Mouse (Mus musculus) naive thymus-derived CD4-positive, alpha-beta T cell, adult 2 months (primary cell): Measurements from ENCODE around the gene Tango2.
A peak's percentile ranks its signal among the peaks of the same experiment; 100 is the strongest.
"Not testable (repeated sequence)": the region's sequence is repeated elsewhere in the genome, so short reads cannot be mapped to it uniquely, and the experiment has no call there.

Experiments
- DNase-seq: peaks from one replicate; pipeline ENCODE4 v3.0.0-alpha.2; 2011; ENCODE audit warnings: low read depth

Gene Tango2

DNA sequence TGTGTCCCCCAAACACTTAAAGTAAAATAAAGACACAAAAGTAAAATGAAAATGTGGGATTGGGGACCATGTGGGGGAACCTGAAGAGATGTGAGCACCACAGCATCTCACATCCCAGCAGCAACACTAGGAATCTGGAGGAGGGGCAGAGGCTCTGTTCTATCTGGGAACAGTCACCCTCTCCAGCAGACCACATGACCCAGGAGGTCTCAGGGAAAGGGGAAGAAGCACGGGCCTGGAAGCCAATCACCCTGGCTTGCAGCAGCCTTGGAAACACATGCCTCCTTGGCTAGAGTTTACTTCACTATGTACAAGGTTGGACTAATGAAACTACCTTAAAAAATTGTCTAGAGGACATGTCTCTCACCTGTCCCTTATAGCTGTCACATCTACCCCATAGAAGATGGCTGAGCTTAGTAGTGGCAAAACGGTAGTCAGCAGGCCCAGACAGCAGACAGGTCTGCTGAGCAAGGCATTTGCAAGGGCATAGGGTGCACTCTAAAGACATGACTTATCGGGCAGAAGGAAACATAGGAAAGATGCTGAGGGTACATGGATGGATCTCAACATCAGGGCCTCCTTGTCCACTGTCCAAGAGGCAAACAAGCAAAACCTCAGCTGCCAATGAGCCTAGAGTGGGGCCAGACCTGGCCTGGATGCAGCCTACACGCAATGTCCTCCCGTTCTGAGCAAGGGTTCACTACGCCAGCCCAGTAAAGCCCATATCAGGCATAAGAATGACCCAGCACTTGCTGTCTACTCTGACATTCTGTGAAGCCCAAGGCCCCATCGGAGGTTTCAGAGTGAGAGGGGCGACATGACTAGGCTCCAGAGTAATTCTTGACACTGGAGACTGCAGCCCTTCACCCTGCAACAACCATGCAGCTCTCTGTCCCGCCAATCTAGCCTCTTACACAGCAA is 5.0 kb downstream of the Tango2 start:
- no peak for DNase-seq

DNA sequence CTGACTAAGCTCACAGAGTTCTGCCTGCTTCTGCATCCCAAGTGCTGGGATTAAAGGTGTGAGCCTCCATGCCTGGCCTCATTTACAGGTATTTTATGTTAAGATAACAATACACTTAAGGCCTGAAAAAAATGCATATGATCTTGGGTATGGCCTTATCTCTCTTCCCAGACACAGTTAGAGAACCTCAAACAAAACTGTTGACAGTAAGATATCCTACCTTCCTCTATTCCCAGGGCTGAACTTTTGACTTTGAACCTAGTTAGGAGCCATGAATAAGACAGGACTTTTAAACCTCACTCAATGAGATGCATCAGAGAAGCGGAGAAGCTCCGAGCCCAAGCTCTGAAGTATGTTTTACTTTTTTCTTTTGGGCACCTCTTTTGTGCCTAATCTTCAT is 5.8 kb downstream of the Tango2 start:
- DNase-seq: no peak

DNA sequence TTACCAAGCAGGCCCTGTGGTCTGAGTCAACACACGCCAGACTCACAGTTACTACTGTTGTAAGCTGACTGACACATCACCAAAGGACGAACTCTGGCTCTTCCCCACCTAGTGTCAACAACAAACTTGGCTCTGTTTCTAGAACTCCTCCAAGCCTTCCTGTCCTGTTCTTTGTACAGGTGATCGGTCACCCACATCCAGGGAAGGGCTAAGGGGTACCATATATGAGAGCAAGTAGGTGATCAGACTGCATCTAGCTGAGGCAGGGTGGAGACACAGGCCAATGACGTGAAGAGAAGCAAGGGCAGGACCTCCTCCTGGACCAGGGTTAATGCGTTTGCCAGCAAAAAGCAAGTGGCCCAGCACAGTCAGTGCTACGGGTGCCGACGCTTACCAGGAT is 6.3 kb downstream of the Tango2 start:
- DNase-seq: no peak

DNA sequence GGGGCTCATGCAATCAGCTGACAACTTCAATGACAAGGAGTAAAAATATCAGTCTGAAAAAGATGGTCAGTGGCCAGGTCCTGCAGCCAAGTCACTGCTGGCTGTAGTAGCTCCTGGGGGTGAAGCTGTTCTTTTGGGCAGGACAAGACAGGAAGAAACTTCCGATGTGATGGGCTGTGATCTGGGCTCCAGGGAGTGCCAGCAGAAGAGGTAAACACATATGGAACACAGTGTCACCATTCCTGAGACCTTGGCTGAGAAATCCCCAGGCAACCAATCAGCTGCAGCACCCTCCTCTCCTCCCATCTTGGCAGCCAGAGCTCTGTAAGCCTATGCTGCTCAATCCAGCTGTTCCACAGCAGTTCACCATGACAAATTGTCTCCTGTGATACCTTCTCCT is 8.0 kb downstream of the Tango2 start:
- DNase-seq: no peak

DNA sequence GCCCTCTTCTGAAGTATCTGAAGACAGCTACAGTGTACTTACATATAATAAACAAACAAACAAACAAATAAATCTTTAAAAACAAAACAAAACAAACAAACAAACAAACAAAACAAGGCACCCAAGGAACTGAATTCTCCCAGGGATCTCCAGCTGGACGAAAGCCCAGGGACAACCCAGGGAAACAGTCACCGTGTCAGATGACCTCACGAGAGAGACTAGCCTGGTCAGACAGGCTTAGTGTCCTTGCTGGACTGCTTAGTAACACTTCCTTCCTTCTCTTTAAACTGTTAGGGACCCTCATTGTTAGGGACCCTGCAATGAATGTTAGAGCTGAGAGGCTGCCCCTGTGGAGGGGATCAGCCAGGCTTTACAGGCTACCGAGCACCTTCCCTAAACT is 10.6 kb downstream of the Tango2 start:
- no peak for DNase-seq

- DNase-seq: no peak
Measured at GRCm38 (mm10) chr16:18335981-18336380, 11.9 kb downstream of the Tango2 start.

DNA sequence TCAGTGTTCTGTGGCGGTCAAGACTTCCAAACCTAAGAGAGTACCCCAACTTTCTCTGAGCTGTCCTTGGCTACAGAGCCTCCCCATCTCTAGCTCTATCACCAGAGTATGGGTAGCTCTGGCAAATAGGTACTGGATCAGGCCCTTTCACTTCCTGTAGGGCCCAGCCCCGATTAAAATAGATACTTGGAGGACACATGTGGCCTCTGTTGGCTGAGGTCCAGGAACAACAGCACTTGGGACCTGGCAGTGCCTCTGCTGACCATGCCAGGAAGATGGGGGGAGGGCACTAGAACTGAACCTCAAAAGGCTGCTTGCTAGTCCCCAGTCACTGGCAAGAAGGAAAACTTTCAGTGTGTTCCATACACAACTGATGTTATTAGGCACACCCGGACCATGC is 13.9 kb downstream of the Tango2 start:
- DNase-seq: no peak

DNA sequence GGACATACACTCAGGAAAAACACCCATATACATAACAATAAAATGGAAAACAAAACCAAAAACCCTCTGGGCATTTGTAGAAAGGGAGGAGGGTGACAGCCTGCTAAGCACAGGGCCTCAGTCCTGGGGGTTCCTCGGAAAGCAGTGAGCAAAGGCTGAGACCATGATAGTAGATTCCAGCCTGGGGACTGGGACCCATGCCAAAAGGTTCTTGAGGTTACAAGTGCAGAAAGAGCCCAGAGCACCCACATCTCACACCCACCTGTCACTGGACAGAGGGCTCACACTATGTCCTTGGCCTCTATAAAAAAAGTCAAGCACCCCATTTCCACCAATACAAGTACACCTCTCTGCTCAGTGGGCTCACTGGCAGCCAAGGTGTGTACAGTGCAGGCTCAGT is 19.4 kb downstream of the Tango2 start:
- DNase-seq: no peak

- no peak for DNase-seq
Measured at GRCm38 (mm10) chr16:18327936-18328335, 20.0 kb downstream of the Tango2 start.

DNA sequence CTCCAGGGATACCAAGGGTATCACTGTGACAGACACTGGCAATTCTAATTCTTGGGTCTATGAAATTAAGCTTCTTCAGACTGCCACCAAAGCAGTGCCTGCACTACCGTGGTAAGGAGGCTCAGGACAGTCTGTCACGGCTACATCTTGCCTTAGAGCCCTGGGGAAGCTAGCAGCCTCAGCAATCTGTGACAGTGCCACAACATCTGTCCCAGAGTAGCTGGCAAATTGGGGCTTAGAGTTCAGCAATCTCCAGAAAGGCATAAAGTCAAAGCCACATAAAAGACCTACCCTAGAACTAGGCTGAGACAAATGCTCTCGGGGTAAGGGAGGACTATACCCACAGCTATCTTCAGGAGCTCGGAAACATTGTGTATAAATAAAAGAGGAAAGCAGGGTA is 22.2 kb downstream of the Tango2 start:
- no peak for DNase-seq

DNA sequence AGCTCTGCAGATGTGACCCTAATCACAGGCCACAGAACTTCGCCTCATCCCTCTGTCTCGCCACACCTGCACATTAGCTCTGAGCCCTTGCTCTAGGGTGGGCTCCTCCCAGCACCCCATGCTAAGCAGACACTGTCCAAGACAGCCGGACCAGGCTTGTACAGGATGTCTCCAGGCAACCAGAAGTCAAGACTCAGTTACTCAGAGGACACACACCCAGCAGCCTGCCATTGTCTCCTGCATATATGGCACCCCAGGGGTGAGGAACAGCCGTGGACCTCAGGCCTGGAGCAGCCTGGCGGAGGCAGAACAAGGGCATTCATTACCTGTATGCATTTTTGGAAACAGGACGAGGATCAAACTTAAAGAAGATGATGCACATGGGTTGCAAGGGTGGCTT is 23.9 kb downstream of the Tango2 start:
- DNase-seq: no peak

- no peak for DNase-seq
Measured at GRCm38 (mm10) chr16:18323460-18323859, 24.4 kb downstream of the Tango2 start.

DNA sequence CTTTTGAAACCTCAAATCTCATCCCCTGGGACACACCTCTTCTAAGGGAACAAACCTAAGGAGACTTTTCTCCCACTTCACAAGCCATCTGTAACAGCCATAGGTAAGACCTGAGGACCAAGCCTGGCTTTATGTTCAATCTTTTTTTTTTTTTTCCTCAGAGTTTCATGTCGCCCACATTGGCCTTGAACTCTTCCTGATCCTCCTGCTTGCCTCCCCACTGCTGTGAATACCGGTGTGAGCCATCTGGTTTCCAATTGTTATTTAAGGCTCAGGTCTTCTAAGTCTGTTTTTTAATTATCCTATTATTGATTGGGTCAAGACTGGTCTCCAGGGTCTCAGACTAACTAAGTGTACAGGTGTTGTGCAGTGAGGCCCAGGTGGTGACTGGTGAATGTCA is 26.5 kb downstream of the Tango2 start:
- no peak for DNase-seq

DNA sequence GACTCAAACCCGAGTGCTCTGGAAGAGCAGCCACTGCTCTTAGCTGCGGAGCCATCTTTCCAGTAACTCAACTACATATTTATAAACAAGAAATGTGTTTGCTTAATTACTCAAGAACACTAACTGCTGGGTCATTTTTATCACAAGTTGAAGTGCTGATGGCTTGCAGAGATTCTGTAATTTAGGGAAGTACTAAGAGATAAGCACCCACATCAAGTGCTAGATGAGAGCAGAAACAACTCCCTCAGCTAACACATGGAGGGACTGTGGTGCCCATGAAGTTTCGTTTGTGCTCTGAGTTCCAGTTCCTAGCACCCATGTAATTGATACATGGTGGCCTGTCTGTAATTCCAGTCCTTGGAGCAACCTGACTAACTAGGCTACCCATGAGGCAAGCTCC is 28.9 kb downstream of the Tango2 start:
- no peak for DNase-seq

DNA sequence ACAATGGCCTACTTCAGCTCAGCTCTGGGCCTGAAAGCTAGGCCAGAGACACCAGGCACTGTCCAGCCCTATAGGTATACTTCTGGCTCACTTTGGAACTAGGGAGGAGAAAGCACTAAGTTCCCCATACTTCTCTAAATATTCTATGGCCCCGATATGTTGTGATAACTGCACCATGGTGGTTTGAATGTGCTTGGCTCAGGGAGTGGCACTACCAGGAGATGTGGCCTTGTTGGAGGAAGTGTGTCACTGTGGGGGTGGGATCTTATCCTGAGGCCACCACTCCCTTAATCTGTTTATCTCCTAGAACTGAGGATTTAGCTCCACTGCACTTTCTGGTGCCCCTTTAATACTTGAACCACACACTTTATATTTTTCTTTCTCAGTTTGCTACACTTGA is 39.7 kb downstream of the Tango2 start:
- DNase-seq: no peak

DNA sequence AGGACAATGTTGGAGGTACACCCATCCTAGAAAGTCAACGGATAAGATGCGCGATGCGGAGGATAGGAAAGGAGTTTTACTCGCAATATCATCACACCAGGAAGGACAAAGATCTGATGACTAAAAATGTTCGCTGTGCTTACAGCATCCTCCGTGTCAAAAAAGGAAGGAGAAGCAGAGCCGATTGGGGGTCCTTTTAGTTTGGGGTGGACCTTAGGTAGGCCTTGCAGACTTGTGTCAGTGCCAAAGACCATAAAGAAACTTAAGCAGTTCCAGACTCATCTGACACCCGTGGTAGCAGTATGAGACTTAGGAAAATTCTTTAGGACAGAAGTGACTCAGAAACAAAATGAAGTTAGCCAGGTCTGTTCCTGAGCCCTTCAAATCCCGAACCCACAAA is 58.3 kb downstream of the Tango2 start:
- not testable (repeated sequence) for DNase-seq

DNA sequence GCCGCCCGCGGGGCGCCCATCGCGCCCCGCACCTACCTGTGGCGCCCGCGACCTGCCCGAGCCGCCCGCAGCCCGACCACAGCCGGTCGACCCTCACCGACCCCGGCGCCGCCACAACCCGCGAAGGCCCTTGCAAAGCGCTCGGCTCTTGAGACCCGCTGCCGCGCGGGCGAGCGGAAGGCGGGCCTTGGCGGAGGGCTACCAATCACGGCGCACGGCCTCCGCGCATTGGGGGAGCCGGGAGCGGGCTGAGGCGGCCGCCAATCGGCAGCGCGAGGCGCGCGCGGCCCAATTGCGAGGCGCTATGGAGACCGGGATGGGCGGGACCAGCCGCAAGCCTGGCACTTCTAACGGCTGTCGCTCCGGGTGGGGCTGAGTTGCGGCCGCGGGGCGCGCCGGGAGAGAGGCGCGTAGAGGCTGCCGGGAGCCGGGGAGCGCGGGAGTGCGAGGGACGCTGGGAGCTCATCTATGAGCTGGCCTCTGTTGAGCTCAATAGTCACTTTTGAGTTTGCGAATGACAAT is 58.8 kb downstream of the Tango2 start, which contains the start of gene Dgcr8:
TSS of gene Dgcr8 (minus strand) at position 180 of the 522 bp plus-strand sequence.
- peak; percentile 97 for DNase-seq

DNA sequence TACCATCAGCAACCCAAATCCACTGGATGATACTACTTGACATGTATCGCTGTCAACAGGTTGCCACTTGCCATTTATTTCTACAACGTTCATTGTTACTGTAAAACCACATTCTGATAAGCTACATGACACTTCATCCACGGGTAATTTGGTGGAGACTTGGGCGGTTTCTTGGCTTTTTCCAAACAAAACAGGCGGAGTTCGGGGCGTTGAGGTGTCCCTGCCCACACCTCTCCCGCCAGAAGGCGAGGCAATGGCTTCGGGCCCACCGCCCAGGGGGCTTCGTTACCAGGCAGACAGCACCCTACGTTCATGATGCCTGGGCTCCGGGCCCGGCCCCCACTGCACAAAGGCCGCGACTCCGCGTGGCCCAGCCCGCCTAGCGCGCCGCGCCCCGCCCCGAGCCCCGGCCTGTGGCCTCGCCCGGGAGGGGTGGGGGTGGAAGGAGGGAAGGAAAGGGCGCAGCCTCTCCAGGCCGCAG is 59.3 kb downstream of the Tango2 start:
- no peak for DNase-seq

DNA sequence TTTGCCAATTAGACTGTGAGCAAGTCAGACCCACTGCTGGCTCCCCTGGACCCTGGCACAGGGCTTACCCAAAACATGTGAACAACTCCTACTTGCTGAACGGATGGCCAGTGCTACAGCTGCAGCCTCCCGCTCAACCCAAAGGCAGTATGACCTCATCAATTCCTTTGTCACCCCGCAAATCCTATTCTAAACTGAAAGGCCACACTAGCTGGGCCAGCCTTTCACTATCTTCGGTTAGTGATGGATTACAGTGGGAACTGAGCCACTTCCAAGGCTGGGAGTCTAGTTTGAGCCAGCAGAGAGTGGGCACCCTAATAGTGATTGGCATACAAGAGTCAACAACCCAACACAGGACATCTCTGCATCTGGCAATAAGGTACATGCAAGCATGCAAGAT is 59.7 kb downstream of the Tango2 start:
- peak; percentile 28 for DNase-seq

- DNase-seq: no peak
Measured at GRCm38 (mm10) chr16:18275166-18275565, 72.7 kb downstream of the Tango2 start.

- peak; percentile 30 for DNase-seq
Measured at GRCm38 (mm10) chr16:18268182-18268581, 79.7 kb downstream of the Tango2 start.

GRCm38 (mm10) chr16:18265024-18265423 is 82.9 kb downstream of the Tango2 start:
- no peak for DNase-seq

DNA sequence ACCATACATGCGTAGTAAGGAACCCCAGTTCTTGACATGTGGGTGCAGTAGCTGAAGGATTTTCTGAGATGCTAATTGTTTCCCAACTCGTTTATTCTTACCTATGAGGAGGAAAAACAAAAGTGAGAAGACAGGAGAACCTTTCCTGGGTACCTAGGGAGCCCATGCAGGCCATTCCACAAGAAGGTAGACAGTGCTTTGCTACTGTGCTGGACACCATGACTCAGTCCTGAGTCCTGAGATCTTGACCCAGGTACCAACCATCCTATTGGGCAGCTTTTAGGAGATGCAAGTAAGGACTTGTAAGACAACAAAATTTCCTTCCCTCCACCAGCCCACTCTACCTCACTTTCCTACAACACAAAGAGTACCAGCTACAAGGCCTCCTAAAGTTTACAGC is 89.7 kb downstream of the Tango2 start, which contains the start of gene Gm49776:
TSS of gene Gm49776 (minus strand) at position 101 of the 400 bp plus-strand sequence.
- DNase-seq: no peak
